Mouse (Mus musculus) ES-E14 (cell line): ENCODE data around the gene Actl6a.

ENCODE experiments used
- CHD2 ChIP-seq: IDR thresholded peaks from 2 replicates; pipeline ENCODE4 v1.6.1; 2014; ENCODE audit warnings: mild to moderate bottlenecking, low read depth, low read length, inconsistent platforms
- HCFC1 ChIP-seq: IDR thresholded peaks from 2 replicates; pipeline ENCODE4 v1.6.1; 2012; ENCODE audit warnings: low read length, inconsistent platforms, borderline replicate concordance; ENCODE audit not compliant: insufficient read depth
- ZNF384 ChIP-seq: IDR thresholded peaks from 2 replicates; pipeline ENCODE4 v1.6.1; 2012; ENCODE audit warnings: low read depth, low read length, inconsistent platforms

- TF ChIP-seq ZNF384 = peak; percentile 89
- no peak for TF ChIP-seq CHD2
- no peak for TF ChIP-seq HCFC1
Observed at GRCm38 (mm10) chr3:32687156-32687555, 18.9 kb upstream of the Actl6a start.
